Mouse (Mus musculus) gastrocnemius, postnatal 4 days (tissue): ENCODE data around the gene Rapgef2. TPM values are rescaled to one million over a fixed set of nuclear protein-coding genes. Genes with fewer than 3 reads are reported as not detected.
A peak's percentile ranks its signal among the peaks of the same experiment; 100 is the strongest.

Experiments
- DNase-seq, 2 experiments: peaks; one replicate each; pipeline ENCODE4 v3.0.0; 2021 to 2022; ENCODE audit warnings: low spot score in 2 of 2, mixed read lengths in 2 of 2
- total RNA-seq, 2 experiments: library from RNA; stranded (reverse); gene quantifications; 2 replicates each; pipeline ENCODE4 v1.2.3; 2021

The Rapgef2 gene
- total RNA-seq, 2 experiments from 2014 or later, result 33.8 to 37.3 TPM

- no peak for DNase-seq
Measured at GRCm38 (mm10) chr3:79205112-79205511, 81.2 kb downstream of the Rapgef2 start.

GRCm38 (mm10) chr3:79204261-79204660 lies 82.1 kb downstream of the Rapgef2 start:
- DNase-seq, result no peak

GRCm38 (mm10) chr3:79203821-79204220 lies 82.5 kb downstream of the Rapgef2 start:
- DNase-seq, result no peak

- DNase-seq, result peak; percentile 26 to 77
Measured at GRCm38 (mm10) chr3:79203178-79203577, 83.1 kb downstream of the Rapgef2 start.

- peak in 1 of 2 experiments; percentile 67 for DNase-seq
Measured at GRCm38 (mm10) chr3:79202275-79203153, 83.8 kb downstream of the Rapgef2 start.

GRCm38 (mm10) chr3:79196708-79197437 lies 89.4 kb downstream of the Rapgef2 start:
- peak in 1 of 2 experiments; percentile 60 for DNase-seq

- no peak for DNase-seq
Measured at GRCm38 (mm10) chr3:79195280-79195679, 91.0 kb downstream of the Rapgef2 start.

GRCm38 (mm10) chr3:79194111-79194793 lies 92.1 kb downstream of the Rapgef2 start:
- no peak for DNase-seq

GRCm38 (mm10) chr3:79193001-79193400 lies 93.3 kb downstream of the Rapgef2 start:
- no peak for DNase-seq

GRCm38 (mm10) chr3:79191981-79192380 lies 94.3 kb downstream of the Rapgef2 start:
- DNase-seq, result no peak

GRCm38 (mm10) chr3:79191471-79191870 lies 94.8 kb downstream of the Rapgef2 start:
- no peak for DNase-seq

GRCm38 (mm10) chr3:79190377-79190776 lies 95.9 kb downstream of the Rapgef2 start:
- DNase-seq, result no peak

GRCm38 (mm10) chr3:79187912-79188311 lies 98.4 kb downstream of the Rapgef2 start:
- DNase-seq, result no peak

GRCm38 (mm10) chr3:79182290-79182689 lies 104.0 kb downstream of the Rapgef2 start:
- DNase-seq, result no peak

- peak in 1 of 2 experiments; percentile 62 for DNase-seq
Measured at GRCm38 (mm10) chr3:79181248-79181991, 104.9 kb downstream of the Rapgef2 start.

GRCm38 (mm10) chr3:79180086-79180485 lies 106.2 kb downstream of the Rapgef2 start:
- DNase-seq, result no peak

- DNase-seq, result no peak
Measured at GRCm38 (mm10) chr3:79179499-79180053, 106.7 kb downstream of the Rapgef2 start.

- peak in 1 of 2 experiments; percentile 44 for DNase-seq
Measured at GRCm38 (mm10) chr3:79178708-79179107, 107.6 kb downstream of the Rapgef2 start.

- DNase-seq, result no peak
Measured at GRCm38 (mm10) chr3:79178070-79178469, 108.2 kb downstream of the Rapgef2 start.

GRCm38 (mm10) chr3:79177136-79177870 lies 109.0 kb downstream of the Rapgef2 start:
- no peak for DNase-seq
